Mouse (Mus musculus) brain, embryonic 14.5 days (tissue): ENCODE results near the gene Cx3cl1. TPM values are rescaled to one million over a fixed set of nuclear protein-coding genes. Genes with fewer than 3 reads are reported as not detected.

Source experiments
- DNase-seq: peaks from one replicate; pipeline ENCODE4 v3.0.0-alpha.2; 2011; ENCODE audit warnings: low read depth
- CTCF ChIP-seq: fragments of 200-500 bp; IDR thresholded peaks from 2 replicates; pipeline ENCODE4 v1.5.1; 2012; ENCODE audit warnings: inconsistent platforms, mild to moderate bottlenecking, moderate library complexity, borderline replicate concordance; ENCODE audit not compliant: insufficient read depth, insufficient read length; ENCODE audit errors: extremely low read depth
- POLR2A ChIP-seq: fragments of 200-500 bp; IDR thresholded peaks from 2 replicates; pipeline ENCODE4 v1.6.1; 2012; ENCODE audit warnings: mild to moderate bottlenecking, inconsistent platforms, borderline replicate concordance; ENCODE audit not compliant: poor library complexity, insufficient read depth, insufficient read length, severe bottlenecking; ENCODE audit errors: extremely low read depth
- polyA plus RNA-seq: library from polyadenylated mRNA; depleted of rRNA; stranded (reverse); fragments of >200 nt; gene quantifications from 2 replicates; pipeline ENCODE4 v1.2.3, GENCODE M21; 2012

Cx3cl1 gene
- polyA plus RNA-seq, 1 experiment, result 28.2 TPM

- TF ChIP-seq POLR2A (no peak), CTCF (no peak)
- DNase-seq, result no peak
These were observed 22.6 kb downstream of the Cx3cl1 start for GRCm38 (mm10) chr8:94794368-94794767.

GRCm38 (mm10) chr8:94794782-94795181, 23.0 kb downstream of the Cx3cl1 start:
- TF ChIP-seq CTCF, result no peak
- no peak for TF ChIP-seq POLR2A
- DNase-seq, result no peak

- TF ChIP-seq POLR2A (no peak), CTCF (no peak)
- DNase-seq, result no peak
These were observed 28.6 kb downstream of the Cx3cl1 start for GRCm38 (mm10) chr8:94800278-94800968.

DNA sequence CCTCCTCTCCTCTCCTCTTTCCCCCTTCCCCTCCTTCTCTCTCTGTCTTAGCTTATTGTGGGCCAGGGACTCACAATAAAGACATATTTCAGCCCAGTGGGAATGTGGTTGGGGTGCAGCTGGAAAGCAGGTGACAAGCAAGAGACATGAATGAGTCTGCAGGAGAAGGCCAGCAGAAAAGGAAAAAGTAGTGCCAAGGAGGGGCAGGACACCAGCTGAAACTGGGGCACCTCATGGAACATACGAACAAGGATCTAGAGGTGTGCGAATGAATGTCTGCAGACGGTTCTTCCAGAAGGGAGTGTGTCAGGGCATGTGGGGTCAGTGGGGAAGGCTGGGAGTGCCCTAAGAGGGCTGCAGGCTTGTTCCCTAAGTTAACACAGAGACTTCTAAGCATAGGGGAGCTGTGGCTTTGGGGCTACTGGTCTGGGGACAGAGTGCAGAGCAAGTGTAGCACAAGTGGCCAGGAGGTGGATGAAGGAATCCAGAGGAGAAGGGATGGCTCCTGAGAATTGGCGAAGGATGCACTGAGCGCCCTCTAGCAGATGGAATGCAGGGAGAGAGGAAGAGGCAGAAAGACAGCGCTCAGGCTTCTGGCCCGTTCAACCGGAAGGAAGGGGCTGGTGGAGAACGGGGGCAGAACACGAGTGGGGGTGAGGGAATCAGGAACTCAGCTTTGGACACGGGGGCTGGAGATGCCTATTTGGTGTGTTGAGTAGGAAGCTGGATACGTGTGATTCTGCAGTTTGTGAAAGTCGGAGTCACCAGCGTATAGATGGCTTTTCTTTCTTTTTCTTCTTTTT, 29.7 kb downstream of the Cx3cl1 start:
- TF ChIP-seq CTCF, result peak; percentile 53; the same call in 1 of the 2 replicates
- no peak for TF ChIP-seq POLR2A
- peak; percentile 32 for DNase-seq

GRCm38 (mm10) chr8:94802375-94802774, 30.6 kb downstream of the Cx3cl1 start:
- DNase-seq, result no peak
- no peak for TF ChIP-seq POLR2A
- TF ChIP-seq CTCF, result no peak

DNA sequence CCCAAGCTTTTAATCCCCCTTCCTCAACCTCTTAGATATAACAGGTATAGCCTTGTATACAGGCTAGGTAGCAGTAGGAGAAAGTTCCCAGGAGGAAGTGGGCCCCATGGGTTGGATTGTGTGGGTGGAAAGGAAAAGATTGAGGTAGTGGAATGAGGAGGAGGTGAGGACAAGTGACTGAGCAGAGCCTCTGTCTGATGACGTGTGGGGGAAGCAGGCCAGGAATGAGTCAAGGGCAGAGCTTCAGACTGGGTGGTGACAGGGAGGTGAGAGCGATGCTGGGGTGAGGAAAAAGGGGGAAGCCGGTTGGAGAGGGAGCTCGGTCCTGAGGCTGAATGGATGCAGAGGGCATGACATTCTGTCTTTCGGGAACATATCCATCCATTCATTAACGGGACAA, 31.7 kb downstream of the Cx3cl1 start:
- DNase-seq, result no peak
- no peak for TF ChIP-seq CTCF
- no peak for TF ChIP-seq POLR2A

DNA sequence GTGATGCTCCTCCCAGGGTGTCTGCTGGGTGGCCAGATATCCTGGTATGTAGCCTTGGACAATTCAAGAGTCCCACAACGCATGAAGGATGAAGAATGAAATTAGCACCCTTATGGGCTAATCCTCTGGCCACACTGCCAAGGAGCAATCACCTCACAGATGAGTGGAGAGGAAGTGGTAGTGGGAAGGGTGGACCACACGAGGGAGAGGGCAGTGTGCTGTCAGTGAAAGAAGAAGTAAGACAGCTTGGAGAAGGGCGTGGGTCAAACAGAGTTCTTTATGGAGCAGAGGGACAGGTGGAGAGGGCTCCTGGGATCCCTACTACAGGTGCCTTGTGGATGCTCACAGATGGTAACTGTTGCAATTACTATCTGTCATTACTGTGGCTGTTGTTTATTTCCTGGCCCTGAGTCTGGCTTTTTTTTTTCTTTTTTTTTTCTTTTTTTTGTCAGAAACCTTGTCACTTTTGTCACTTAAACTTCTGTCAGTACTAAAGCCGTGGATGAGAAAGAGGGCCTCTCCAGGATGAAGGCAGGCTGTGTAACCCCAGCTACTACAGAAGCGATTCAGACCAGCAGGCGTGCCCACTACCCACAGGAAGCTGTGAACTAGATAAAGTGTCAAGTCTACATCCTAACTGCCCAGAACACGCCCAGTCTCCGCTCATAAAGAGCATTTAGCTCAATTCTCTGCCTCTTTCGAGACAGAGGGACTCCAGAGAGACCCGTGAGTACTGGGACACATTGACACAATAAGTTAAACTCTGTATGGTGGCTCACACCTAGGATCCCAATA, 32.9 kb downstream of the Cx3cl1 start:
- DNase-seq, result no peak
- TF ChIP-seq POLR2A, result no peak

- no peak for DNase-seq
- TF ChIP-seq POLR2A (no peak), CTCF (no peak)
These were observed 34.0 kb downstream of the Cx3cl1 start for GRCm38 (mm10) chr8:94805811-94806210.

- peak; percentile 15 for DNase-seq
- no peak for TF ChIP-seq POLR2A
- no peak for TF ChIP-seq CTCF
These were observed 35.7 kb downstream of the Cx3cl1 start for GRCm38 (mm10) chr8:94807506-94807905.

- DNase-seq, result no peak
- TF ChIP-seq POLR2A (no peak), CTCF (no peak)
These were observed 36.6 kb downstream of the Cx3cl1 start for GRCm38 (mm10) chr8:94808372-94808771.

DNA sequence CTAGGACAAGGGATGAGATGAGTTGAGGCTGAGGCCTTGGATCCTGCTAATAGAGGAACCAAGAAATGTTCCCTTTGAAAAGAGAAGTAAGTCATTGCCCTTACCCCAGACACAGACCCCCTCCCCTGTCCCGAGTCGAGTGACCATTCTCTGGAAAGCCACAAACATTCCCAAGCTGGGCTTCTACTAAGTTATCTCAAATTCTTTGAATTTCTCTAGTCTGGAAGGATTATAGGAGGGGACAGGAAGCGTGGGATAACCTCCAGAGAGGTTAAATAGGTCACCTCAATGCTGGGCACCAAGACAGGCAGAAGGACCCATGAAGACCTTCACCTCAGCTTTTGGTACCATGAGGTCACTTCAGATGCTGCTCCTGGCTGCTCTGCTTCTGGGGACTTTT, 38.3 kb downstream of the Cx3cl1 start, which contains the start of gene Ccl17:
TSS of gene Ccl17 (plus strand) at position 301 of the 400 bp plus-strand sequence.
- TF ChIP-seq CTCF (no peak), POLR2A (no peak)
- no peak for DNase-seq
